ENCODE assay signal across 16 mouse cellular contexts in the genomic region with DNA sequence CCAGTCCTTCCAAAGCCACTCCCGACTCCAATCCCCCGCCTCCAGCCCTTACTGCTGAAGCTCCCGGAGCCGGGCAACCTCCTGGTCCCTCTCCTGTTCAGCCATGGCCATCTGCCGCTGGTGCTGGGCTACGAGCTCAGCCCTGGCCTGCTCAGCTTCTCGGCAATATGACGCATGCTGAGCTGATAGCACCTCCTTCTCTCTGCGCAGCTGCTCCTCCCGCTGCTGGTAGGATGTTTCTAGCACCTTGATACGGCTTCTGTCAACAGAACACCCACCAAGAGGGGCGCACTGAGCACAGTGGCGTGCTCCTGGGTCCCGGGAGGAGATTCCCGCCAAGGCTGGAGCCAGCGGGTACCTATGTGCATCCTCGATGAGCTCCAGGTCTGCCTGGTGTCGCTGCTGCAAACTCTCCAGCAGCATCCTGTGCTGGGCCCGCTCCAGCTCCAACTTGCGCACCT. TPM values are rescaled to one million over a fixed set of nuclear protein-coding genes. Genes with fewer than 3 reads are reported as not detected.
DNase-seq lines count a peak whose midpoint lies in the region; ATAC-seq and TF ChIP-seq lines count a peak whose summit lies in the region.
"Had no signal": no experiment of that assay in that cellular context is flagged by ENCODE, and none has a peak within 500 bp of the region (broad histone marks: within the 10 kb centered on the region; RNA-seq: fewer than 3 reads in every experiment).

No protein-coding gene starts in this region.

- peaks cover 22% of the 10 kb centered on the region for H3K4me1 ChIP-seq in heart, embryonic 10.5 days
- H3K4me1 ChIP-seq in midbrain, postnatal 0 days (ENCODE audit: insufficient read depth, low read length), result no peaks in the 10 kb centered on the region
- no peaks in the 10 kb centered on the region for H3K4me1 ChIP-seq in midbrain, embryonic 11.5 days (ENCODE audit: control insufficient read depth, insufficient read depth, low read length)
- H3K4me1 ChIP-seq in lung, adult 2 months (ENCODE audit: control insufficient read depth, insufficient read depth, low read length), result 0 out of 2 replicates have a peak, but pooled peaks cover 2% of the 10 kb centered on the region
- H3K4me1 ChIP-seq: limb, embryonic 12.5 days had no signal

- peak overlapping the region; percentile 11; the same call in 1 of the 2 replicates for H3K27ac ChIP-seq in heart, embryonic 10.5 days
- no peak overlapping the region for H3K27ac ChIP-seq in midbrain, postnatal 0 days (ENCODE audit: low read depth, low read length)
- H3K27ac ChIP-seq in midbrain, embryonic 11.5 days (ENCODE audit: low read depth, low read length), result no peak overlapping the region
- H3K27ac ChIP-seq: hindbrain, embryonic 15.5 days; limb, embryonic 12.5 days had no signal

- intact Hi-C loops in left cerebral cortex, postnatal 25 days (cut with DNase I), result no loop called here

- 0 out of 2 replicates have a peak overlapping the region, but pooled peaks have one; percentile 12 for H3K4me3 ChIP-seq in heart, embryonic 10.5 days
- H3K4me3 ChIP-seq in midbrain, postnatal 0 days (ENCODE audit: low read depth, low read length), result no peak overlapping the region
- no peak overlapping the region for H3K4me3 ChIP-seq in midbrain, embryonic 11.5 days (ENCODE audit: low read depth, low read length)
- H3K4me3 ChIP-seq in lung, adult 2 months (replicated peaks; ENCODE audit: extremely low read depth, low read depth, low read length), result no peak overlapping the region
- H3K4me3 ChIP-seq: hindbrain, embryonic 15.5 days; limb, embryonic 12.5 days had no signal

- peaks cover 99% of the 10 kb centered on the region for H3K36me3 ChIP-seq in heart, embryonic 10.5 days
- H3K36me3 ChIP-seq in midbrain, postnatal 0 days (ENCODE audit: insufficient read depth, low read length), result peaks cover 89% of the 10 kb centered on the region
- H3K36me3 ChIP-seq in midbrain, embryonic 11.5 days (ENCODE audit: control insufficient read depth, insufficient read depth, low read length), result peaks cover 27% of the 10 kb centered on the region

- H3K9ac ChIP-seq in midbrain, postnatal 0 days (replicated peaks; ENCODE audit: low read length, poor library complexity, severe bottlenecking), result no peak overlapping the region
- H3K9ac ChIP-seq in midbrain, embryonic 11.5 days (ENCODE audit: low read length), result no peak overlapping the region
- H3K9ac ChIP-seq: hindbrain, embryonic 15.5 days; limb, embryonic 12.5 days had no signal

- no peaks in the 10 kb centered on the region for H3K9me3 ChIP-seq in heart, embryonic 10.5 days
- no peaks in the 10 kb centered on the region for H3K9me3 ChIP-seq in midbrain, postnatal 0 days (ENCODE audit: low read length)
- H3K9me3 ChIP-seq in midbrain, embryonic 11.5 days (ENCODE audit: control insufficient read depth, low read length), result no peaks in the 10 kb centered on the region
- H3K9me3 ChIP-seq: hindbrain, embryonic 15.5 days; limb, embryonic 12.5 days had no signal

- H3K4me2 ChIP-seq in midbrain, postnatal 0 days (ENCODE audit: low read depth, low read length, poor library complexity, severe bottlenecking), result no peak overlapping the region
- H3K4me2 ChIP-seq in midbrain, embryonic 11.5 days, result no peak overlapping the region
- H3K4me2 ChIP-seq: hindbrain, embryonic 15.5 days; limb, embryonic 12.5 days had no signal

- no peak for TF ChIP-seq CTCF in midbrain, postnatal 0 days (IDR thresholded peaks at IDR 0.05)
- no peak for TF ChIP-seq CTCF in lung, adult 2 months (IDR thresholded peaks at IDR 0.05; ENCODE audit: insufficient read depth, low read length)

- ATAC-seq in midbrain, postnatal 0 days (ENCODE audit: low FRiP score), result 0 out of 2 replicates have a peak, but pooled peaks have one; percentile 3
- no peak for ATAC-seq in midbrain, embryonic 11.5 days (ENCODE audit: low FRiP score)
- ATAC-seq: midbrain, embryonic 16.5 days had no signal

- WGBS in heart, embryonic 10.5 days, result 41% methylated on average over 20 of the region's 20 CpGs
- WGBS in midbrain, postnatal 0 days, result 70% methylated on average over 20 of the region's 20 CpGs
- 69% methylated on average over 20 of the region's 20 CpGs for WGBS in midbrain, embryonic 11.5 days
- WGBS in lung, adult 2 months, result 67% methylated on average over 20 of the region's 20 CpGs

- DNase-seq in heart, embryonic 10.5 days (ENCODE audit: low spot score), result no peak
- DNase-seq in heart, postnatal 4 days, result no peak
- peak; percentile 66 for DNase-seq in midbrain, postnatal 0 days (ENCODE audit: low spot score)
- no peak for DNase-seq in midbrain, embryonic 11.5 days (ENCODE audit: low spot score, missing footprints)
- DNase-seq in cerebellum, adult 9-11 months, result peak; percentile 87
- DNase-seq in left cerebral cortex, postnatal 25 days (ENCODE audit: low spot score in 2 of 2), result peak; percentile 58 to 81
- no peak for DNase-seq in lung, adult 2 months
- DNase-seq in gastrocnemius, postnatal 25 days, result no peak
- DNase-seq: adrenal gland, adult 8-10 months; B cell, adult 2 months; gastrocnemius, postnatal 36 days; kidney, postnatal 14 days; thymus, postnatal 25 days had no signal

- peaks cover 14% of the 10 kb centered on the region; the same call in 1 of the 2 replicates for H3K27me3 ChIP-seq in heart, embryonic 10.5 days (ENCODE audit: insufficient read depth, poor library complexity, severe bottlenecking)
- no peaks in the 10 kb centered on the region for H3K27me3 ChIP-seq in midbrain, postnatal 0 days (ENCODE audit: insufficient read depth, low read length)
- H3K27me3 ChIP-seq in midbrain, embryonic 11.5 days (ENCODE audit: control insufficient read depth, insufficient read depth, low read length), result no peaks in the 10 kb centered on the region
- H3K27me3 ChIP-seq: hindbrain, embryonic 15.5 days; limb, embryonic 12.5 days had no signal

- TF ChIP-seq POLR2A in lung, adult 2 months (IDR thresholded peaks at IDR 0.05; ENCODE audit: borderline replicate concordance, extremely low read depth, low read depth, low read length), result no peak

RNA-seq across cellular contexts. Expression of gene Mrpl38, which starts 10.1 kb away (rescaled TPM):
- 112 and 127 TPM in 2 replicates for polyA plus RNA-seq in heart, embryonic 10.5 days (2016; fragmentation: Nextera tagmentation; extraction: Ambion mirVana)
- total RNA-seq in heart, postnatal 4 days (2021), result 10 to 100 TPM; 52.5 to 55.3 TPM
- 74.3 and 100 TPM in 2 replicates for total RNA-seq in midbrain, postnatal 0 days (2014; rRNA removed)
- 77.0 and 78.7 TPM in 2 replicates for polyA plus RNA-seq in midbrain, postnatal 0 days (2015; fragmentation: Nextera tagmentation; extraction: Ambion mirVana)
- 96.3 and 97.0 TPM in 2 replicates for polyA plus RNA-seq in midbrain, embryonic 11.5 days (2014; fragmentation: Nextera tagmentation; extraction: Ambion mirVana)
- total RNA-seq in left cerebral cortex, postnatal 25 days (2021), result 10 to 100 TPM; 53.0 to 53.8 TPM
- polyA plus RNA-seq in lung, adult 2 months (2012; rRNA removed), result 32.9 and 41.3 TPM in 2 replicates
- total RNA-seq in gastrocnemius, postnatal 25 days (2021), result 10 to 100 TPM; 48.7 to 50.8 TPM

RNA-seq across cellular contexts. Expression of gene Trim65, which starts 17.9 kb away (rescaled TPM):
- 3.6 and 3.8 TPM in 2 replicates for polyA plus RNA-seq in heart, embryonic 10.5 days (2016; fragmentation: Nextera tagmentation; extraction: Ambion mirVana)
- total RNA-seq in heart, postnatal 4 days (2021), result 1 to 10 TPM; 4.3 to 4.8 TPM
- 5.7 and 7.6 TPM in 2 replicates for total RNA-seq in midbrain, postnatal 0 days (2014; rRNA removed)
- polyA plus RNA-seq in midbrain, postnatal 0 days (2015; fragmentation: Nextera tagmentation; extraction: Ambion mirVana), result 2.3 TPM in 2 replicates
- polyA plus RNA-seq in midbrain, embryonic 11.5 days (2014; fragmentation: Nextera tagmentation; extraction: Ambion mirVana), result 1.3 TPM in 2 replicates
- 1 to 10 TPM; 7.0 to 7.1 TPM for total RNA-seq in left cerebral cortex, postnatal 25 days (2021)
- 17.3 and 21.4 TPM in 2 replicates for polyA plus RNA-seq in lung, adult 2 months (2012; rRNA removed)
- 1 to 10 TPM; 5.1 to 5.4 TPM for total RNA-seq in gastrocnemius, postnatal 25 days (2021)

RNA-seq across cellular contexts. Expression of gene Fbf1, which starts 19.2 kb away (rescaled TPM):
- polyA plus RNA-seq in heart, embryonic 10.5 days (2016; fragmentation: Nextera tagmentation; extraction: Ambion mirVana), result 27.7 and 30.6 TPM in 2 replicates
- total RNA-seq in heart, postnatal 4 days (2021), result 10 to 100 TPM; 20.2 to 21.5 TPM
- total RNA-seq in midbrain, postnatal 0 days (2014; rRNA removed), result 82.2 and 83.0 TPM in 2 replicates
- 38.6 and 43.7 TPM in 2 replicates for polyA plus RNA-seq in midbrain, postnatal 0 days (2015; fragmentation: Nextera tagmentation; extraction: Ambion mirVana)
- 28.7 and 30.1 TPM in 2 replicates for polyA plus RNA-seq in midbrain, embryonic 11.5 days (2014; fragmentation: Nextera tagmentation; extraction: Ambion mirVana)
- 10 to 100 TPM; 72.8 to 82.1 TPM for total RNA-seq in left cerebral cortex, postnatal 25 days (2021)
- 26.5 and 35.5 TPM in 2 replicates for polyA plus RNA-seq in lung, adult 2 months (2012; rRNA removed)
- 10 to 100 TPM in 1 of 2 experiments, 1 to 10 TPM in 1; 8.8 to 11.4 TPM for total RNA-seq in gastrocnemius, postnatal 25 days (2021)

RNA-seq across cellular contexts. Expression of gene Trim47, which starts 21.8 kb away (rescaled TPM):
- 25.9 and 38.7 TPM in 2 replicates for polyA plus RNA-seq in heart, embryonic 10.5 days (2016; fragmentation: Nextera tagmentation; extraction: Ambion mirVana)
- 10 to 100 TPM; 47.1 to 50.9 TPM for total RNA-seq in heart, postnatal 4 days (2021)
- 12.6 and 16.8 TPM in 2 replicates for total RNA-seq in midbrain, postnatal 0 days (2014; rRNA removed)
- 9.0 and 11.7 TPM in 2 replicates for polyA plus RNA-seq in midbrain, postnatal 0 days (2015; fragmentation: Nextera tagmentation; extraction: Ambion mirVana)
- polyA plus RNA-seq in midbrain, embryonic 11.5 days (2014; fragmentation: Nextera tagmentation; extraction: Ambion mirVana), result 2.7 TPM in 2 replicates
- total RNA-seq in left cerebral cortex, postnatal 25 days (2021), result 1 to 10 TPM; 7.0 to 7.4 TPM
- polyA plus RNA-seq in lung, adult 2 months (2012; rRNA removed), result 44.6 and 55.5 TPM in 2 replicates
- 10 to 100 TPM in 1 of 2 experiments, 1 to 10 TPM in 1; 7.9 to 14.5 TPM for total RNA-seq in gastrocnemius, postnatal 25 days (2021)

RNA-seq across cellular contexts. Expression of gene Ten1, which starts 49.9 kb away (rescaled TPM):
- polyA plus RNA-seq in heart, embryonic 10.5 days (2016; fragmentation: Nextera tagmentation; extraction: Ambion mirVana), result 87.6 and 99.5 TPM in 2 replicates
- total RNA-seq in heart, postnatal 4 days (2021), result 10 to 100 TPM; 32.7 to 39.6 TPM
- total RNA-seq in midbrain, postnatal 0 days (2014; rRNA removed), result 54.2 and 60.5 TPM in 2 replicates
- 91.2 and 101 TPM in 2 replicates for polyA plus RNA-seq in midbrain, postnatal 0 days (2015; fragmentation: Nextera tagmentation; extraction: Ambion mirVana)
- polyA plus RNA-seq in midbrain, embryonic 11.5 days (2014; fragmentation: Nextera tagmentation; extraction: Ambion mirVana), result 48.6 and 55.6 TPM in 2 replicates
- 10 to 100 TPM; 40.6 to 42.4 TPM for total RNA-seq in left cerebral cortex, postnatal 25 days (2021)
- 26.9 and 29.3 TPM in 2 replicates for polyA plus RNA-seq in lung, adult 2 months (2012; rRNA removed)
- 10 to 100 TPM; 19.9 to 22.5 TPM for total RNA-seq in gastrocnemius, postnatal 25 days (2021)

Comparison
In these comparisons a context has a peak if more than half of its experiments do, and no peak if none do; other contexts are left out.
1. DNase-seq: peak in midbrain, postnatal 0 days (single experiment), cerebellum, adult 9-11 months (single experiment) and left cerebral cortex, postnatal 25 days (2 of 2); none in heart, embryonic 10.5 days (single experiment), heart, postnatal 4 days (single experiment), midbrain, embryonic 11.5 days (single experiment), lung, adult 2 months (single experiment) and gastrocnemius, postnatal 25 days (single experiment).